Mouse (Mus musculus): ENCODE data around the gene Baiap3. TPM values are rescaled to one million over a fixed set of nuclear protein-coding genes. Genes with fewer than 3 reads are reported as not detected.

Gene Baiap3
- polyA plus RNA-seq, 1 experiment from 2014 or later: 1.4 TPM

- Histone ChIP-seq H3K4me2 (peak overlapping the region; percentile 60), H3K4me1 (ENCODE audit: control insufficient read depth, insufficient read depth, low read length) (peaks cover 3% of the 10 kb centered on the region), H3K9me3 (ENCODE audit: control insufficient read depth, low read length) (no peaks in the 10 kb centered on the region), H3K27me3 (ENCODE audit: control insufficient read depth, insufficient read depth, low read length) (no peaks in the 10 kb centered on the region), H3K4me3 (ENCODE audit: low read depth, low read length) (peak overlapping the region; percentile 30), H3K9ac (ENCODE audit: low read length) (peak overlapping the region; percentile 54), H3K36me3 (ENCODE audit: control insufficient read depth, insufficient read depth, low read length) (no peaks in the 10 kb centered on the region), H3K27ac (ENCODE audit: low read depth, low read length) (no peak overlapping the region)
- DNase-seq (ENCODE audit: low spot score, missing footprints) (peak; percentile 89), ATAC-seq (ENCODE audit: low FRiP score) (peak; percentile 85)
- 1% methylated on average over 18 of the region's 30 CpGs for WGBS
Measured at GRCm38 (mm10) chr17:25221821-25222503, 34.2 kb downstream of the Baiap3 start.

- WGBS: 88% methylated on average over 1 of the region's 1 CpGs
- Histone ChIP-seq H3K9me3 (ENCODE audit: control insufficient read depth, low read length) (no peaks in the 10 kb centered on the region), H3K4me3 (ENCODE audit: low read depth, low read length) (no peak overlapping the region), H3K36me3 (ENCODE audit: control insufficient read depth, insufficient read depth, low read length) (no peaks in the 10 kb centered on the region), H3K9ac (ENCODE audit: low read length) (no peak overlapping the region), H3K4me1 (ENCODE audit: control insufficient read depth, insufficient read depth, low read length) (peaks cover 3% of the 10 kb centered on the region), H3K27me3 (ENCODE audit: control insufficient read depth, insufficient read depth, low read length) (no peaks in the 10 kb centered on the region), H3K27ac (ENCODE audit: low read depth, low read length) (no peak overlapping the region), H3K4me2 (no peak overlapping the region)
- ATAC-seq (ENCODE audit: low FRiP score): no peak
- no peak for DNase-seq (ENCODE audit: low spot score, missing footprints)
Measured at GRCm38 (mm10) chr17:25220746-25221145, 35.4 kb downstream of the Baiap3 start.

- Histone ChIP-seq H3K4me2 (no peak overlapping the region), H3K9ac (ENCODE audit: low read length) (no peak overlapping the region), H3K9me3 (ENCODE audit: control insufficient read depth, low read length) (no peaks in the 10 kb centered on the region), H3K4me1 (ENCODE audit: control insufficient read depth, insufficient read depth, low read length) (peaks cover 3% of the 10 kb centered on the region), H3K27ac (ENCODE audit: low read depth, low read length) (no peak overlapping the region), H3K27me3 (ENCODE audit: control insufficient read depth, insufficient read depth, low read length) (no peaks in the 10 kb centered on the region), H3K4me3 (ENCODE audit: low read depth, low read length) (no peak overlapping the region), H3K36me3 (ENCODE audit: control insufficient read depth, insufficient read depth, low read length) (no peaks in the 10 kb centered on the region)
- WGBS: 93% methylated on average over 15 of the region's 15 CpGs
- ATAC-seq (ENCODE audit: low FRiP score) (no peak), DNase-seq (ENCODE audit: low spot score, missing footprints) (no peak)
Measured at GRCm38 (mm10) chr17:25219492-25220295, 36.5 kb downstream of the Baiap3 start.

DNA sequence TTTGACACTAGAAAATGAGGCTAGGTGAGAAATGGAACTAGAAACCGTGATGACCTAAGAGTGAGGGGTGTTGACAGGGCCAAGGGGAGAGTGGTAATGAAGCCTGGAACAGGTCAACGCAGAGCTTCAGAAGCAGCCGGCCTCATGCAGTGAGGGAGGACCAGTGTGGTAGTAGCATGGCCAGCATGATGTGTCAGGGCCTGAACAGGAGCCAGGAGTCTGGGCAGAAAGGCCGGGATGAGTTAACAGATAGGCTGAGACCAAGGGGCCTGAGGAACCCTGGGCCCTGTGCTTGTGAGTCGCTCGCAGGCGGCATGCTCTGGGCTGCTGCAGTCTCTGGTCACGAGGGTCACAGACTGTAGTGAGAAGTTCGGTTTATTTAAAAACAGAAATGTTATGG lies 37.2 kb downstream of the Baiap3 start:
- WGBS: 91% methylated on average over 9 of the region's 9 CpGs
- H3K27ac ChIP-seq (ENCODE audit: low read depth, low read length): no peak overlapping the region
- ATAC-seq (ENCODE audit: low FRiP score) (no peak), DNase-seq (ENCODE audit: low spot score, missing footprints) (no peak)
- H3K4me1 ChIP-seq (ENCODE audit: control insufficient read depth, insufficient read depth, low read length): peaks cover 3% of the 10 kb centered on the region
- H3K4me3 ChIP-seq (ENCODE audit: low read depth, low read length): no peak overlapping the region
- H3K4me2 ChIP-seq: no peak overlapping the region
- no peaks in the 10 kb centered on the region for H3K27me3 ChIP-seq (ENCODE audit: control insufficient read depth, insufficient read depth, low read length)
- H3K9ac ChIP-seq (ENCODE audit: low read length): no peak overlapping the region
- H3K36me3 ChIP-seq (ENCODE audit: control insufficient read depth, insufficient read depth, low read length): no peaks in the 10 kb centered on the region
- H3K9me3 ChIP-seq (ENCODE audit: control insufficient read depth, low read length): no peaks in the 10 kb centered on the region

DNA sequence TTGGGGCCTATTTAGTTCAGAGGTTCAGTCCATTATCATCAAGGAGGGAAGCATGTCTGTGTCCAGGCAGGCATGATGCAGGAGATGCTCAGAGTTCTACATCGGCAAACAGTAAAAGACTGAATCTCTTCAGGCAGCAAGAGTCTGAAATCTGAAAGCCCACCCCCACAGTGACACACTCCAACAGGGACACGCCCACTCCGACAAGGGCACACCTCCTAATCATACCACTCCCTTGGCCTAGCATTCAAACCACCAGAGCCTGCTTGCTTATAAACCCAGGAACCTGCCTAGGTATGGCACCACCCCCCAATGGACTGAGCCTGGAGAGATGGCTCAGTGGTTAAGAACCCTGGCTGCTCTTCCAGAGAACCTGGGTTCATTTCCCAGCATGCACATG lies 40.7 kb downstream of the Baiap3 start:
- no peak for ATAC-seq (ENCODE audit: low FRiP score)
- Histone ChIP-seq H3K9me3 (ENCODE audit: control insufficient read depth, low read length) (no peaks in the 10 kb centered on the region), H3K27ac (ENCODE audit: low read depth, low read length) (no peak overlapping the region), H3K4me1 (ENCODE audit: control insufficient read depth, insufficient read depth, low read length) (no peaks in the 10 kb centered on the region), H3K27me3 (ENCODE audit: control insufficient read depth, insufficient read depth, low read length) (no peaks in the 10 kb centered on the region), H3K4me3 (ENCODE audit: low read depth, low read length) (no peak overlapping the region), H3K9ac (ENCODE audit: low read length) (no peak overlapping the region), H3K36me3 (ENCODE audit: control insufficient read depth, insufficient read depth, low read length) (peaks cover 6% of the 10 kb centered on the region; the same call in 1 of the 2 replicates), H3K4me2 (no peak overlapping the region)
- WGBS: 92% methylated on average over 3 of the region's 3 CpGs
- DNase-seq (ENCODE audit: low spot score, missing footprints): no peak

DNA sequence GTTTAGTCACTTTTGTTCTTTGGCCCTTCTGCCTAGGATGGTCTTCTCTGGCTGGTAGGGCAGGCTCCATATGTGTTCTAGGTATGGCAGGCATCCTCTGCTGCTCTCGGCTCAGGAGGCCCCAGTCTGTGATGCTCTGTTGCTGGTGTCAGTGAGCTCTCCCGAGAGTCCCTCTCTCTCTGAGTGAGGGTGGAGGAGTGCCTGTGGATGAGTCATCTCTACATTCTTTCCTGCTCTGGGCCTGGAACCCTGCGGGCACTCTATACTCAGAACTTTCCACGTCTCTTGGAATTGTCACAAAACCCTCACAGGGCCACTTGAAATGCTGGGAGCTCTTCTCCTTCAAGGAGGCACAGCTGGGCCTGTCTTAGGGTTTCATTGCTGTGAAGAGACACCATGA lies 44.5 kb downstream of the Baiap3 start:
- H3K27ac ChIP-seq (ENCODE audit: low read depth, low read length): no peak overlapping the region
- H3K9ac ChIP-seq (ENCODE audit: low read length): no peak overlapping the region
- peaks cover 6% of the 10 kb centered on the region; the same call in 1 of the 2 replicates for H3K36me3 ChIP-seq (ENCODE audit: control insufficient read depth, insufficient read depth, low read length)
- H3K27me3 ChIP-seq (ENCODE audit: control insufficient read depth, insufficient read depth, low read length): no peaks in the 10 kb centered on the region
- WGBS: 85% methylated on average over 4 of the region's 4 CpGs
- DNase-seq (ENCODE audit: low spot score, missing footprints) (no peak), ATAC-seq (ENCODE audit: low FRiP score) (no peak)
- H3K4me1 ChIP-seq (ENCODE audit: control insufficient read depth, insufficient read depth, low read length): no peaks in the 10 kb centered on the region
- H3K4me2 ChIP-seq: no peak overlapping the region
- no peak overlapping the region for H3K4me3 ChIP-seq (ENCODE audit: low read depth, low read length)
- H3K9me3 ChIP-seq (ENCODE audit: control insufficient read depth, low read length): no peaks in the 10 kb centered on the region

GRCm38 (mm10) chr17:25210680-25211466 lies 45.3 kb downstream of the Baiap3 start:
- H3K9ac ChIP-seq (ENCODE audit: low read length): no peak overlapping the region
- 89% methylated on average over 15 of the region's 15 CpGs for WGBS
- no peak overlapping the region for H3K4me3 ChIP-seq (ENCODE audit: low read depth, low read length)
- no peak overlapping the region for H3K27ac ChIP-seq (ENCODE audit: low read depth, low read length)
- DNase-seq (ENCODE audit: low spot score, missing footprints) (no peak), ATAC-seq (ENCODE audit: low FRiP score) (no peak)
- no peak overlapping the region for H3K4me2 ChIP-seq
- H3K36me3 ChIP-seq (ENCODE audit: control insufficient read depth, insufficient read depth, low read length): peaks cover 6% of the 10 kb centered on the region; the same call in 1 of the 2 replicates
- no peaks in the 10 kb centered on the region for H3K9me3 ChIP-seq (ENCODE audit: control insufficient read depth, low read length)
- H3K27me3 ChIP-seq (ENCODE audit: control insufficient read depth, insufficient read depth, low read length): no peaks in the 10 kb centered on the region
- no peaks in the 10 kb centered on the region for H3K4me1 ChIP-seq (ENCODE audit: control insufficient read depth, insufficient read depth, low read length)

- Histone ChIP-seq H3K9ac (ENCODE audit: low read length) (no peak overlapping the region), H3K4me2 (no peak overlapping the region), H3K4me1 (ENCODE audit: control insufficient read depth, insufficient read depth, low read length) (no peaks in the 10 kb centered on the region), H3K27ac (ENCODE audit: low read depth, low read length) (no peak overlapping the region), H3K4me3 (ENCODE audit: low read depth, low read length) (no peak overlapping the region), H3K36me3 (ENCODE audit: control insufficient read depth, insufficient read depth, low read length) (peaks cover 6% of the 10 kb centered on the region; the same call in 1 of the 2 replicates), H3K9me3 (ENCODE audit: control insufficient read depth, low read length) (no peaks in the 10 kb centered on the region), H3K27me3 (ENCODE audit: control insufficient read depth, insufficient read depth, low read length) (no peaks in the 10 kb centered on the region)
- DNase-seq (ENCODE audit: low spot score, missing footprints): no peak
- no peak for ATAC-seq (ENCODE audit: low FRiP score)
- WGBS: 90% methylated on average over 4 of the region's 4 CpGs
Measured at GRCm38 (mm10) chr17:25210006-25210405, 46.2 kb downstream of the Baiap3 start.

- peaks cover 6% of the 10 kb centered on the region for H3K36me3 ChIP-seq (ENCODE audit: control insufficient read depth, insufficient read depth, low read length)
- H3K9ac ChIP-seq (ENCODE audit: low read length): no peak overlapping the region
- no peak overlapping the region for H3K27ac ChIP-seq (ENCODE audit: low read depth, low read length)
- WGBS: 93% methylated on average over 4 of the region's 4 CpGs
- no peak overlapping the region for H3K4me2 ChIP-seq
- no peak overlapping the region for H3K4me3 ChIP-seq (ENCODE audit: low read depth, low read length)
- H3K27me3 ChIP-seq (ENCODE audit: control insufficient read depth, insufficient read depth, low read length): no peaks in the 10 kb centered on the region
- H3K9me3 ChIP-seq (ENCODE audit: control insufficient read depth, low read length): no peaks in the 10 kb centered on the region
- no peaks in the 10 kb centered on the region for H3K4me1 ChIP-seq (ENCODE audit: control insufficient read depth, insufficient read depth, low read length)
- ATAC-seq (ENCODE audit: low FRiP score) (no peak), DNase-seq (ENCODE audit: low spot score, missing footprints) (no peak)
Measured at GRCm38 (mm10) chr17:25202401-25202800, 53.8 kb downstream of the Baiap3 start.

Data from midbrain, embryonic 11.5 days (tissue).